Mouse (Mus musculus): ENCODE results near the gene Yipf4. TPM values are rescaled to one million over a fixed set of nuclear protein-coding genes. Genes with fewer than 3 reads are reported as not detected.
A peak's percentile ranks its signal among the peaks of the same experiment; 100 is the strongest.
"Not testable (repeated sequence)": the region's sequence is repeated elsewhere in the genome, so short reads cannot be mapped to it uniquely, and the experiment has no call there.

Yipf4 gene
- polyA plus RNA-seq, 1 experiment = 38.8 TPM

DNA sequence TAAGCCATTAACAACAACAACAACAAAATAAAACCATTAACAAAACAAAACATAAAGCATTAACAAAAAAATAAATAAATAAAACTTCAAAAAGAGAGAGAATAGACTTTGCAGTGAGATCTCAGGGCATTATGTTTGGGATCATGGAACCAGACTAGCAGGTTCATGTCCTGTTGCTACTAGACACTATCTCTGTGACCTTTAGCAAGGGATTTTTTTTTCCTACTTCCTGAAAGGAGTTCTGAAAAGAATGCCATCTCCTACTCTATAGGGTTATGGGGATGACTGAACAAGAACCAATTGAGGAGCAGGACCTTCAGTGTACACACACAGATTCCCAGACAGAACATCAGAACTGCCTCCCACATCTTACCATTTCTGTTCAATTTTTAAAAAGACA is 25.8 kb upstream of the Yipf4 start:
- Histone ChIP-seq H3K4me1 (ENCODE audit: control insufficient read depth, insufficient read depth, low read length) (no peaks in the 10 kb centered on the region), H3K27ac (ENCODE audit: insufficient read depth, low read length) (no peak overlapping the region), H3K4me3 (ENCODE audit: insufficient read depth, low read length) (no peak overlapping the region)
- TF ChIP-seq POLR2A (IDR thresholded peaks at IDR 0.05; ENCODE audit: extremely low read depth, insufficient read depth, low read length) (no peak), CTCF (IDR thresholded peaks at IDR 0.05; ENCODE audit: extremely low read depth, insufficient read depth, low read length) (no peak)

DNA sequence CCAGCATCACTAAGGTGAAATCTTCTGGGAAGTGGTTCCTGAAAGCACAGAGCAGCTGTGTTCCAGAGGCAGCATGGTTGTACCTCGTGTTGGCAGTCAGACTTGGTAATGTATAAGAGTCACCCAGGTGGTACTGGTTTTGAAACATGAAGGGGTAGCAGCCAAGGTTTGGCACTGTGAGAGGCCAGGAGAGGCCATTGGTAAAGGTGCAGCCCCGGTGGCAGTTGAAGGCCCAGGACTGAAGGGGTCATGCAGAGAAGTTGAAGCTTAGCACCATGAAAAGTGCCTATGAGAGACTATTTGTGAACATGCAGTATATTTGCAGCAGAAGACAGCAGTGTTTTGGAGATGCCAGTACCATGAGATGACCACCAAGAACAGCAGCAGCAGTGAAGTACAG is 21.3 kb upstream of the Yipf4 start:
- H3K4me3 ChIP-seq (ENCODE audit: insufficient read depth, low read length); H3K4me1 ChIP-seq (ENCODE audit: control insufficient read depth, insufficient read depth, low read length); H3K27ac ChIP-seq (ENCODE audit: insufficient read depth, low read length): not testable (repeated sequence)

DNA sequence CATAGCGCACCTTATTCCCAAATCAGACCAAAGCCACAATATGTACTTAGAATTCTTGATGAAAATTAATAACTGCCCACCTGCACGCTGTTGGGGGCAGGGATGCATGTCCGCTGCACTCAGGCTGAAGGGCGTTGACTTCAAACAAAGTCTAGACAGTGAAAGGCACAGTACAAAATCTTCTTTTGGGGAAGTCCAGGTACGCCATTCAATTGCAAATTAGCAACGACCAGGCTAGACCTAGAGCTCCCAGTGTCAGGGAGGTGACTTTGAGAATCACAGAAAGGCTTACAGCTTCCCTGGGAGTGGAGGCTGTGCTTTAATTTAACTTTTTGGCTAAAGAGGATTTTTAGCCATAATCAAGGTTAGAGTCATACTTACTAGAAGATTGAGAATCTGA is 19.2 kb upstream of the Yipf4 start:
- not testable (repeated sequence) for H3K27ac ChIP-seq (ENCODE audit: insufficient read depth, low read length); H3K4me3 ChIP-seq (ENCODE audit: insufficient read depth, low read length); H3K4me1 ChIP-seq (ENCODE audit: control insufficient read depth, insufficient read depth, low read length)

DNA sequence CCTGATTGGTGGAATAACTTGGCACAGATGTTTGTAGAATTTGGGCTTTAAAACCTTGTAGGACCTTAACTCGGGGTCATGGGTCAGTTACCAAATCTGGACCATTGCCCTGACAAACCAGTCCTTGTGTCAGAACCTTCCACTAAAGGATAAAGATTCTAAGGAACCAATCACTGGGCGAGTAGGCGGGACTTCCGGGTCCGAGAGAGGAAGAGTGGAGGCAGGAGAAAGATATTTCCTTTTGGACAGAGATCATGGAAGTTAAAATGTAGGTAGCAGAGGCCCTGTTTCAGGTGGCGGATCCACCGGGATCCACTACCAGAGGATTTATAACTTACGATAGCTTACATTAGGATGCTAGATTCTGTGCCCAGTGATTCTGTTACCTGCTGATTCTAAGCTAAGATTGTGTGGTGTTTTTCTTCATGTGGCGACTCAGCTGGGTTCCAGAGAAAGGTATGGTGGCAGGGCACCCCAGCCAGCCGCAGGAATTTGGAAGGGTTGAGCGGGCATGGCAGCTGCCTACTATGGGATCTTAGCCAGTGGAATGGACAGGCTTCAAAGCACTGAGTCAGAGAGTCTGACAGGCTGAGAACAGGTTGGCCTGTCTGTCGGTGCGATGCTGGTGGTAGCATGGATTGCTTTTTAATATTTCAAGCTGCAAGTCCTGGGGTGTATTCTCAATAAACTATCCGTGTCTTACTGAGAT is 8.8 kb upstream of the Yipf4 start:
- H3K27ac ChIP-seq (ENCODE audit: insufficient read depth, low read length) = no peak overlapping the region
- TF ChIP-seq POLR2A (IDR thresholded peaks at IDR 0.05; ENCODE audit: extremely low read depth, insufficient read depth, low read length) (no peak), CTCF (IDR thresholded peaks at IDR 0.05; ENCODE audit: extremely low read depth, insufficient read depth, low read length) (no peak)
- H3K4me3 ChIP-seq (ENCODE audit: insufficient read depth, low read length) = no peak overlapping the region
- no peaks in the 10 kb centered on the region for H3K4me1 ChIP-seq (ENCODE audit: control insufficient read depth, insufficient read depth, low read length)

DNA sequence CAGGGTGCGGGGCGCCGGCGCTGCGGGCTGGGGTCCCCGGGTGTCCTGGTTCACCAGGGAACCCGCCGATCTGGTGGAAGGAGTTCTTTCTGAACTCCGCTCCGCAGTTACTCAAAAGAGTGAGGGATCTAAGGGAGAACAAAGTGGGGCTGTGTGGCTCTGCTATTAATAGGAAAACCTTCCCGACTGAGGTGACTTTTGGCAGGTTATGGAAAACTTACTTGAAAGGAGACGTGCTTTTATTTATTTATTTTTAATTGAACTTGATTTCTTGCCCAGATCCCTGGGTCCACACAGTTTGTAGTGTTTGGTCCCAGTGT is 568 bp downstream of the Yipf4 start:
- Histone ChIP-seq H3K27ac (ENCODE audit: insufficient read depth, low read length) (peak overlapping the region; percentile 85; the same call in 1 of the 2 replicates), H3K4me3 (ENCODE audit: insufficient read depth, low read length) (peak overlapping the region; percentile 57), H3K4me1 (ENCODE audit: control insufficient read depth, insufficient read depth, low read length) (no peaks in the 10 kb centered on the region)
- no peak for TF ChIP-seq CTCF (IDR thresholded peaks at IDR 0.05; ENCODE audit: extremely low read depth, insufficient read depth, low read length)
- TF ChIP-seq POLR2A (IDR thresholded peaks at IDR 0.05; ENCODE audit: extremely low read depth, insufficient read depth, low read length) = no peak

DNA sequence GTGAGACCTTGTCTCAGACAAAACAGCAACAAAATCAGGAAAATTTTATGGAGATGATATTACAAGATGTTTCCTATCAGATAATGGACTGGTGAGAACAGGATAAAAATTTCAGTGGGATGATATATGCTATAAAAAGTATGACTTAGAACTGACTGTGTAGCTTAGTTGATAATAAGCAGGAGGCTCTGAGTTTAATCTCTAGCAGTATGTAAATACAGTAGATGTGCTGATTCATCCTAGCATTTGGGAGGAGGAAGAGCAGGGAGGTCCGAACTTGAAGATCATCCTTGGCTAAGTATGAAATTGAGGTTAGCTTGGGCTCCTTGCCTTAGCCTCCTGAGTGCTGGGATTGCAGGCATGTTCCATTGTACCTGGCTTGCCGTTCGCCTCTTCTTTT is 2.3 kb downstream of the Yipf4 start:
- H3K4me1 ChIP-seq (ENCODE audit: control insufficient read depth, insufficient read depth, low read length) = no peaks in the 10 kb centered on the region
- H3K27ac ChIP-seq (ENCODE audit: insufficient read depth, low read length) = no peak overlapping the region
- TF ChIP-seq CTCF (IDR thresholded peaks at IDR 0.05; ENCODE audit: extremely low read depth, insufficient read depth, low read length) = no peak
- TF ChIP-seq POLR2A (IDR thresholded peaks at IDR 0.05; ENCODE audit: extremely low read depth, insufficient read depth, low read length) = no peak
- H3K4me3 ChIP-seq (ENCODE audit: insufficient read depth, low read length) = no peak overlapping the region

DNA sequence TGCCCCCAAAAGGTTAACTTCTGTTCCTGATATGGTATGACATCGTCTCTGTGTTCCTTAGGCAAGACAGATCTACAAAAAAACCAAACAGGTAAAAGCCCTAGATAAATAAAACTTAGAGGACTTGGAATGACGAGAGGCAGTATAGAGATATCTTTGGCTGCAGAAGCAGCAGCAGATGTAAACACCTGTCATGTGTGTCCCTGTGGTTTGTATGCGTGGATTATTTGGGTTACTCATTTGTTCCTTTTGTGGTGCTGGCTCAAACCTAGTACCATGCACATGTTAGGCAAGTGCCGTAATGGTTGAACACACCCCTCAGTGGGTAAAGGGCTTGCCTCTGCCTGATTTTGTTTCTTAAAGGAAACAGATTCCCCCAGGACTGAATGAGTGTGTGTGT is 10.9 kb downstream of the Yipf4 start:
- no peak overlapping the region for H3K4me3 ChIP-seq (ENCODE audit: insufficient read depth, low read length)
- no peaks in the 10 kb centered on the region for H3K4me1 ChIP-seq (ENCODE audit: control insufficient read depth, insufficient read depth, low read length)
- no peak for TF ChIP-seq CTCF (IDR thresholded peaks at IDR 0.05; ENCODE audit: extremely low read depth, insufficient read depth, low read length)
- no peak for TF ChIP-seq POLR2A (IDR thresholded peaks at IDR 0.05; ENCODE audit: extremely low read depth, insufficient read depth, low read length)
- H3K27ac ChIP-seq (ENCODE audit: insufficient read depth, low read length) = no peak overlapping the region

DNA sequence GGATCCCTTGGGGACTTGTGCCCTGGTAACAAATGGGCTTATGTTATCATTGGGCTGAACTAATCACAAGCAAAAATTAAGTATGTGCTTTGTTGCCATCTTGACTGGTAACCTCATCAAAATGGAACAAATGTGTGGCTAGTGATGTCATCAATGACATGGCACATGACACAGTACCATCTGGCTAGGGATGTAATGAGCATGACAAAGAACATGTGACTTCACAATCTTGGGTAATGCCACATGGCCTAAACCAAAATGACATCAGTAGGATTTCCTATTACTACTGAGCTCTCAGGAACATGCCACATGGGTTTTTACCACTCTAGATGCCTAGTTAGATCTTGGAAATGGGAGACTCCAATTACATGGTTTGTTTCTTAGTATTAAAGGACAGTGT is 11.8 kb downstream of the Yipf4 start:
- no peak for TF ChIP-seq POLR2A (IDR thresholded peaks at IDR 0.05; ENCODE audit: extremely low read depth, insufficient read depth, low read length)
- no peak overlapping the region for H3K27ac ChIP-seq (ENCODE audit: insufficient read depth, low read length)
- H3K4me3 ChIP-seq (ENCODE audit: insufficient read depth, low read length) = no peak overlapping the region
- no peaks in the 10 kb centered on the region for H3K4me1 ChIP-seq (ENCODE audit: control insufficient read depth, insufficient read depth, low read length)

DNA sequence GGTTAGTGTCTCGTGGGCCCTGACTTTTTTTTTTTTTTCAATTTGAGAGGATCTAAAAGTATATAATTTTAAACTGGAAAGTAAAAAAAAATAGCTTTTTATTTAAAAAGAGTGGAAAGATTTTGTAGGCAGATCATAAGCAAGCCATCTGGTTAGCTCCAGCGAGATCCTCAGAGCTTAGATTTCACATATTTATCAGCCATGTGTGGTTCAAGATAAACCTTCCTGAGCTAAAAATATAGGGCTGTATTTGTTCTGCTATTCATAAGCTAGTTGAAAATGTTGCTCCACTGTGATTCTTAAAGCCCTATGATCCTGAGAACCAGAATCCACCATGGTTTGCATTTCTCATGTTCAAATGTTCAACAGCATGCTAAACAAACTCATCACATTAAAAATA is 18.6 kb downstream of the Yipf4 start:
- no peak overlapping the region for H3K4me3 ChIP-seq (ENCODE audit: insufficient read depth, low read length)
- peaks cover 2% of the 10 kb centered on the region for H3K4me1 ChIP-seq (ENCODE audit: control insufficient read depth, insufficient read depth, low read length)
- peak overlapping the region; percentile 52; the same call in 1 of the 2 replicates for H3K27ac ChIP-seq (ENCODE audit: insufficient read depth, low read length)
- no peak for TF ChIP-seq CTCF (IDR thresholded peaks at IDR 0.05; ENCODE audit: extremely low read depth, insufficient read depth, low read length)
- no peak for TF ChIP-seq POLR2A (IDR thresholded peaks at IDR 0.05; ENCODE audit: extremely low read depth, insufficient read depth, low read length)

DNA sequence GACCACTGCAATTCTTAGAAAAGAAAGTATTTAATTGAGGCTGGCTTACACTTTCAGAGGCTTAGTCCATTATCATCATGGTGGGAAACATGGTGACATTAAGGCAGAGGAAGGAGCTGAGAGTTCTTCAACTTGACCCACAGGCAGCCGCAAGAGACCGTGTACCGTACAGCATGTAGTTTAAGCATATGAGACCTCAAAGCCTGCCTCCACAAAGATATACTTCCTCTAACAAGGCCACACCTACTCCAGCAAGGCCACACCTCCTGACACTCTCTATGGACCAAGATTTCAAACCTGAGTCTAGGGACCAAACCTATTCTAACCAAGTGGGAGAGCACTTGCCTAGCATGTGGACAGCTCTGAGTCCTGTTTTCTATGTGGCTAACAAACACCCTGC is 19.3 kb downstream of the Yipf4 start:
- Histone ChIP-seq H3K4me3 (ENCODE audit: insufficient read depth, low read length) (no peak overlapping the region), H3K4me1 (ENCODE audit: control insufficient read depth, insufficient read depth, low read length) (peaks cover 2% of the 10 kb centered on the region), H3K27ac (ENCODE audit: insufficient read depth, low read length) (0 out of 2 replicates have a peak overlapping the region, but pooled peaks have one; percentile 52)
- no peak for TF ChIP-seq POLR2A (IDR thresholded peaks at IDR 0.05; ENCODE audit: extremely low read depth, insufficient read depth, low read length)
- TF ChIP-seq CTCF (IDR thresholded peaks at IDR 0.05; ENCODE audit: extremely low read depth, insufficient read depth, low read length) = no peak

DNA sequence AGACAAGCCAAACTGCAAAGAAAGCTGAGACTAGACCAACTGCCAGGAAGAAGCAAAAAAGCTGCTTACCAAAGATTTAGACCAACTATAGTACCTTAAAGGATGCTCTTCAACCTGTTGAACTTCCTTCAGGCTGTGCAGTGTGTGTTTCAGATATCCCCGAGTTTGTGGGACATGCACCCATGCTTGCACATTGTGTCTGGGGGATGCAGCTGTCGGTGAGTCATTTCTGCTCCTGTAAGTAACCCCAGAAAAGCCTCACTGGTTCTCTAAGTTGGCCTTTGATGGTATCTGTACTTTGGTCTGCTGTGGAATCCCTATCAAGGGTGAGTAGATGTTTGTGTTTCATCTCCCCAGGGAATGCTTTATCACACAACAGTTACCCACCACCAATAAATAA is 23.0 kb downstream of the Yipf4 start:
- Histone ChIP-seq H3K4me1 (ENCODE audit: control insufficient read depth, insufficient read depth, low read length) (peaks cover 2% of the 10 kb centered on the region), H3K4me3 (ENCODE audit: insufficient read depth, low read length) (no peak overlapping the region), H3K27ac (ENCODE audit: insufficient read depth, low read length) (no peak overlapping the region)
- TF ChIP-seq CTCF (IDR thresholded peaks at IDR 0.05; ENCODE audit: extremely low read depth, insufficient read depth, low read length) = no peak
- no peak for TF ChIP-seq POLR2A (IDR thresholded peaks at IDR 0.05; ENCODE audit: extremely low read depth, insufficient read depth, low read length)

All from cortical plate, adult 2 months (tissue).